Mouse (Mus musculus) liver, adult 2 months (tissue): ENCODE results near the gene Cic.

Source experiments
- CTCF ChIP-seq: fragments of 200-500 bp; IDR thresholded peaks from 2 replicates; pipeline ENCODE4 v1.5.1; 2011; ENCODE audit warnings: low read depth, low read length, control low read depth
- POLR2A ChIP-seq: fragments of 200-500 bp; IDR thresholded peaks from 2 replicates; pipeline ENCODE4 v1.6.1; 2011; ENCODE audit warnings: low read length, control low read depth; ENCODE audit not compliant: insufficient read depth; ENCODE audit errors: extremely low read depth

DNA sequence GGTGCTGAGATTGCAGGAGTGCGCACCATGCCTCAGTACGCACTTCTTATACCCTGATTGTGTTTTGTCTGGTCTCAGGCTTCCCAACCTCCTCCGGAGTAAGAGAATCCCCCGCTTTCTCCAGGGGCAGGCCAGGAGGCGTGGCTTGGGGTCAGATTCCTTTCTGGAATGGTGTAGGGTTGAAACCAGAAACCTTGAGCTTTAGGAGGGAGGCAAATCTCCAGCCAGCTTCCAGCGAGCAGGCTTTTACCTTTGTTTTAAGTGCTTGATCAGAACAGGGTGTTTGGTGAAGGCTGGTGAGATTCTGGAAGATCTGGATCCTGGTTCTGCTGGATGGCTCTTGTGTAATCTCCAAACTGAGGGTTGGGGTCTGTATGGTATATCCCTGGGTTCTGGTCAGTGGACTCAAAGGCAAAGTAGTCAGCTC is 54.6 kb downstream of the Cic start:
- TF ChIP-seq POLR2A: no peak
- no peak for TF ChIP-seq CTCF
